Mouse (Mus musculus) CH12.LX (cell line): ENCODE data around the gene Ptprm. TPM values are rescaled to one million over a fixed set of nuclear protein-coding genes. Genes with fewer than 3 reads are reported as not detected.

ENCODE experiments used
- DNase-seq: peaks from one replicate; pipeline ENCODE4 v3.0.0-alpha.2; 2013; ENCODE audit errors: extremely low read depth
- H3K27ac ChIP-seq: 2 replicates; pipeline ENCODE4 v1.5.1; 2012; ENCODE audit warnings: low read depth, mild to moderate bottlenecking, control low read depth, moderate library complexity; ENCODE audit not compliant: insufficient read depth
- H3K27me3 ChIP-seq: replicated peaks from 2 replicates; pipeline ENCODE3; 2012; ENCODE audit warnings: inconsistent platforms
- H3K36me3 ChIP-seq, 2 experiments: replicated peaks in 1 of 2; 2 replicates each; pipeline versions ENCODE3 to v1.6.1; 2012; ENCODE audit warnings: inconsistent platforms in 1 of 2, low read length in 1 of 2, mild to moderate bottlenecking in 1 of 2, mixed read lengths in 1 of 2, moderate library complexity in 1 of 2; ENCODE audit not compliant: control insufficient read depth in 1 of 2, insufficient read depth in 1 of 2
- H3K4me1 ChIP-seq, 2 experiments: 2 replicates each; pipeline ENCODE4 v1.6.1; 2012; ENCODE audit warnings: inconsistent platforms in 1 of 2, moderate library complexity in 1 of 2; ENCODE audit not compliant: insufficient read depth in 2 of 2, control insufficient read depth in 1 of 2
- H3K4me2 ChIP-seq: 2 replicates; pipeline ENCODE4 v1.6.1; 2012; ENCODE audit warnings: low read depth, mild to moderate bottlenecking, control low read depth; ENCODE audit not compliant: poor library complexity, insufficient read depth, severe bottlenecking
- H3K4me3 ChIP-seq, 3 experiments: fragments of 150-350 bp in 1 of 3; sonication (generic) in 1 of 3; replicated peaks in 1 of 3; 2 replicates each; pipeline versions ENCODE3 to v1.5.1; 2011 to 2012; ENCODE audit warnings: low read depth in 2 of 3, low read length in 2 of 3, mild to moderate bottlenecking in 2 of 3, moderate library complexity in 2 of 3, control low read depth in 1 of 3, improper control_type of control experiment in 1 of 3, inconsistent platforms in 1 of 3, mixed read lengths in 1 of 3; ENCODE audit not compliant: poor library complexity in 1 of 3
- H3K79me2 ChIP-seq: replicated peaks from 2 replicates; pipeline ENCODE4 v1.6.1; 2012; ENCODE audit warnings: mild to moderate bottlenecking, moderate library complexity; ENCODE audit not compliant: control insufficient read depth, poor library complexity, insufficient read depth, severe bottlenecking; ENCODE audit errors: extremely low read depth
- H3K9ac ChIP-seq: 2 replicates; pipeline ENCODE4 v1.6.1; 2012; ENCODE audit warnings: low read depth, mild to moderate bottlenecking, control low read depth, moderate library complexity; ENCODE audit not compliant: insufficient read depth
- H3K9me3 ChIP-seq: replicated peaks from 2 replicates; pipeline ENCODE3; 2012; ENCODE audit warnings: low read length, inconsistent platforms, mixed read lengths
- E2F4 ChIP-seq: IDR thresholded peaks from 2 replicates; pipeline ENCODE4 v1.6.1; 2011; ENCODE audit warnings: low read depth, low read length, improper control_type of control experiment; ENCODE audit not compliant: insufficient replicate concordance
- EP300 ChIP-seq: IDR thresholded peaks from 2 replicates; pipeline ENCODE4 v1.6.1; 2011; ENCODE audit warnings: low read length, improper control_type of control experiment
- ETS1 ChIP-seq: conservative IDR thresholded peaks from 2 replicates; pipeline ENCODE4 v1.6.1; 2012; ENCODE audit warnings: low read depth, mild to moderate bottlenecking, inconsistent platforms, low read length, improper control_type of control experiment, moderate library complexity
- GABPA ChIP-seq: IDR thresholded peaks from 2 replicates; pipeline ENCODE4 v1.6.1; 2012; ENCODE audit warnings: low read depth, low read length, improper control_type of control experiment, inconsistent platforms; ENCODE audit not compliant: insufficient replicate concordance
- IRF4 ChIP-seq: IDR thresholded peaks from 2 replicates; pipeline ENCODE4 v1.6.1; 2014; ENCODE audit warnings: low read depth, mild to moderate bottlenecking, inconsistent platforms, low read length, improper control_type of control experiment
- MAFK ChIP-seq: IDR thresholded peaks from 2 replicates; pipeline ENCODE4 v1.6.1; 2011; ENCODE audit warnings: low read length, improper control_type of control experiment; ENCODE audit not compliant: insufficient replicate concordance
- MAX ChIP-seq: IDR thresholded peaks from 2 replicates; pipeline ENCODE4 v1.6.1; 2011; ENCODE audit warnings: low read length, improper control_type of control experiment
- MAZ ChIP-seq: IDR thresholded peaks from 2 replicates; pipeline ENCODE4 v1.6.1; 2012; ENCODE audit warnings: low read depth, mild to moderate bottlenecking, inconsistent platforms, low read length, improper control_type of control experiment, moderate library complexity
- MYC ChIP-seq: IDR thresholded peaks from 2 replicates; pipeline ENCODE4 v1.6.1; 2011; ENCODE audit warnings: low read depth, mild to moderate bottlenecking, improper control_type of control experiment, low read length
- NELFE ChIP-seq: IDR thresholded peaks from 2 replicates; pipeline ENCODE4 v1.6.1; 2011; ENCODE audit warnings: low read depth, low read length, improper control_type of control experiment
- NRF1 ChIP-seq: IDR thresholded peaks from 2 replicates; pipeline ENCODE4 v1.6.1; 2014; ENCODE audit warnings: low read depth, mild to moderate bottlenecking, inconsistent platforms, low read length, improper control_type of control experiment, moderate library complexity
- POLR2A ChIP-seq: IDR thresholded peaks from 2 replicates; pipeline ENCODE4 v1.6.1; 2011; ENCODE audit warnings: low read depth, mild to moderate bottlenecking, improper control_type of control experiment, low read length
- POLR2AphosphoS2 ChIP-seq: IDR thresholded peaks from 2 replicates; pipeline ENCODE4 v1.6.1; 2011; ENCODE audit warnings: low read depth, low read length, improper control_type of control experiment
- RAD21 ChIP-seq: IDR thresholded peaks from 2 replicates; pipeline ENCODE4 v1.6.1; 2011; ENCODE audit warnings: low read depth, mild to moderate bottlenecking, low read length, improper control_type of control experiment, moderate library complexity
- ZC3H11A ChIP-seq: IDR thresholded peaks from 2 replicates; pipeline ENCODE4 v1.6.1; 2012; ENCODE audit warnings: low read depth, mild to moderate bottlenecking, inconsistent platforms, low read length, improper control_type of control experiment
- ZKSCAN1 ChIP-seq: IDR thresholded peaks from 2 replicates; pipeline ENCODE4 v1.6.1; 2012; ENCODE audit warnings: low read depth, inconsistent platforms, low read length, improper control_type of control experiment, borderline replicate concordance
- ZNF384 ChIP-seq: IDR thresholded peaks from 2 replicates; pipeline ENCODE4 v1.6.1; 2012; ENCODE audit warnings: low read depth, low read length, improper control_type of control experiment, inconsistent platforms
- dilution Hi-C: fragments of 300-500 bp; cut with MboI; formaldehyde crosslinking; loops from 2 replicates; pipeline ENCODE4 v1.14.3; 2020; ENCODE audit warnings: low sequenced_read_pairs; ENCODE audit not compliant: extremely low pct_unique_long_range_greater_than_20kb, extremely low pct_ligation_motif_present
- in situ Hi-C: fragments of 300-500 bp; cut with MboI; formaldehyde crosslinking; loops from 3 replicates; pipeline ENCODE4 v1.14.3; 2019; ENCODE audit warnings: low sequenced_read_pairs, low pct_ligation_motif_present, low pct_unique_long_range_greater_than_20kb, mixed read lengths
- polyA plus RNA-seq: library from polyadenylated mRNA; unstranded; fragments of >175 nt; gene quantifications from 2 replicates; pipeline ENCODE4 v1.2.1, GENCODE M21; 2012; ENCODE audit warnings: low read depth; ENCODE audit not compliant: insufficient read length
- total RNA-seq, 2 experiments: library from RNA; depleted of rRNA; stranded (reverse); fragments of 300-350 nt in 1 of 2; fragments of >200 nt in 1 of 2; gene quantifications; 2 replicates each; pipeline ENCODE4 v1.2.3; 2012 to 2014

The Ptprm gene
- total and polyA plus RNA-seq, 3 experiments = not detected

DNA sequence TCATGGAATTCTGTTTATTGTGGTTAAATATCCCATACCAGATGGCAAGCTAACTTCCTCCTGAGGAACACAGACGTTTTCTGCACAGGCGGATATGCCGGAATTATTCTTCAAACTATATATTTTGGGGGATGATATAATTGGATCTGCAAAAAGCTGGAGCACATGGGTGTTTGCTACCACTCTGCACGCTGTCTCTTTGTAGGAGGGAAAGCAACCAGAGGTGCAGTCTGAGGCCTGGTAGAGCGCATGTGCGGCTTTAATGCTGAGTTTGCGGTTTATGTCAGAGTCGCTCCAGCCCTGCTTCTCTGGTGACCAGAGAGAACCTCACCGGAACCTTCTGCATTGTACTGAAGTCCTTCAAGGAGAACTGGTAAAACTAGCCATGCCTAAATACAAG lies 410.7 kb downstream of the Ptprm start:
- Histone ChIP-seq H3K27me3 (no peaks in the 10 kb centered on the region), H3K9ac (no peak overlapping the region), H3K79me2 (no peaks in the 10 kb centered on the region), H3K9me3 (peaks cover 72% of the 10 kb centered on the region), H3K4me1 (no peaks in the 10 kb centered on the region), H3K4me3 (no peak overlapping the region), H3K36me3 (no peaks in the 10 kb centered on the region), H3K27ac (no peak overlapping the region), H3K4me2 (no peak overlapping the region)
- TF ChIP-seq NELFE (no peak), MAFK (no peak), ZC3H11A (no peak), MAZ (no peak), EP300 (no peak), POLR2AphosphoS2 (no peak)
- dilution Hi-C loops (no loop called here), in situ Hi-C loops (no loop called here)
- DNase-seq = no peak

DNA sequence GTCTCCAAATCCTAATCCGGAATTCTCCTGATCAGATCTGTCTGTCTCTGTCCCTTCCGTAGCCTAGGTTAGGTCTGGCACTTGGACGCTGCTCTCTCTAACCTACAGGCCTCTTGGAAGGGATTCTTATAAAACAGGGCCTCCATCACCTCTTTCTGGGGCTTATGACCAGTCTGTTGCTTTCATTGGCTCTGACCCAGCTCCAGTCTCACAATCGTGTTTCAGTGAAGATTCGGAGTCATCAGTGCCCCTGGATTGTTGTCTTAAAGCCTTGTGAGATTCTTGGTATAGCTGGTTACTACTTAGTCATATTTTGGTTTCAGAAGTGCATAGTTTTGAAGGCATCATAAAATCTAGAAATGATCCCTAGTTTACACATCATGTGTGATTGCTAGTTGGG lies 428.6 kb downstream of the Ptprm start:
- no peak overlapping the region for H3K4me2 ChIP-seq
- H3K9me3 ChIP-seq = peaks cover 43% of the 10 kb centered on the region
- no peak overlapping the region for H3K9ac ChIP-seq
- H3K27ac ChIP-seq = no peak overlapping the region
- H3K36me3 ChIP-seq = no peaks in the 10 kb centered on the region
- no peaks in the 10 kb centered on the region for H3K4me1 ChIP-seq
- in situ Hi-C loops (no loop called here), dilution Hi-C loops (no loop called here)
- no peak overlapping the region for H3K4me3 ChIP-seq
- no peak for DNase-seq
- H3K79me2 ChIP-seq = no peaks in the 10 kb centered on the region
- H3K27me3 ChIP-seq = no peaks in the 10 kb centered on the region
- TF ChIP-seq E2F4 (no peak), NRF1 (no peak), IRF4 (no peak), ETS1 (no peak), POLR2A (no peak), RAD21 (no peak), MAX (no peak), MAFK (no peak), ZKSCAN1 (no peak), MYC (no peak), ZNF384 (no peak), GABPA (no peak)
- TF ChIP-seq, all 38 proteins: peak for 0
